Mouse (Mus musculus): ENCODE results near the gene Tril. TPM values are rescaled to one million over a fixed set of nuclear protein-coding genes. Genes with fewer than 3 reads are reported as not detected.
A peak's percentile ranks its signal among the peaks of the same experiment; 100 is the strongest.

Gene Tril
- 88.9 and 93.8 TPM in 2 replicates for polyA plus RNA-seq (2015; fragmentation: Nextera tagmentation; extraction: Ambion mirVana)

DNA sequence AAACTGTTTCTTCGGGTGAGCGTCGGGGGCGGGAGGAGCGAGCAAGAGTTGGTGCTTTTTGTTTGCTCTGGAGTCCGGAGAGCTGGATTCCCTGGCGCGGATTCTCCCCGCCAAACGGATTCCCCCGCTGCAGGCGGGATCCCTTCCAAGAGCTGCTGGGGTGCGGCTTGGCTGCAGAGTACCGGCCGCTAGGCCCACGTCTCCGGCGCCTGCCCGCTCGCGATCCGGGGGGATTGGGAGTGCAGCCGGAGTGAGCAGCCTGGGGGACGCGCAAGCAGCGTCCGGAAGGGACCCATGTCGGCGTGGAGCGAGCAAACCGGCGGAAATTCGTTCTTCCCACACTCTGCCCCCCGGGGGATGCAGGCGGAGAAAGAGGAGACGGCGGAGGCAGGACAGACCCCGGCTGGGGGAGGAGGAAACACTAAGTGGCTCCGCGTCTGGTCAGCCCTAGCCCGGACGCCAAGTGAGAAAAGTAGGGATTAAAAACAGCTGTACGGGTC, at the start of gene Tril:
Gene Tril (minus strand): TSS at position 345 of the 500 bp plus-strand sequence.
- ATAC-seq (replicated peaks; ENCODE audit: low FRiP score), result peak; percentile 84
- Histone ChIP-seq H3K27ac (peak within 1 kb of the TSS; percentile 98), H3K27me3 (peaks cover 24% of the 10 kb centered on the region), H3K9ac (peak within 1 kb of the TSS; percentile 82), H3K4me1 (peaks cover 56% of the 10 kb centered on the region), H3K4me2 (peak within 1 kb of the TSS; percentile 88), H3K4me3 (replicated peaks) (peak within 1 kb of the TSS; percentile 71), H3K9me3 (replicated peaks) (no peaks in the 10 kb centered on the region), H3K36me3 (peaks cover 5% of the 10 kb centered on the region; the same call in 1 of the 2 replicates)
- WGBS, result under 1% methylated on average over 43 of the region's 43 CpGs

DNA sequence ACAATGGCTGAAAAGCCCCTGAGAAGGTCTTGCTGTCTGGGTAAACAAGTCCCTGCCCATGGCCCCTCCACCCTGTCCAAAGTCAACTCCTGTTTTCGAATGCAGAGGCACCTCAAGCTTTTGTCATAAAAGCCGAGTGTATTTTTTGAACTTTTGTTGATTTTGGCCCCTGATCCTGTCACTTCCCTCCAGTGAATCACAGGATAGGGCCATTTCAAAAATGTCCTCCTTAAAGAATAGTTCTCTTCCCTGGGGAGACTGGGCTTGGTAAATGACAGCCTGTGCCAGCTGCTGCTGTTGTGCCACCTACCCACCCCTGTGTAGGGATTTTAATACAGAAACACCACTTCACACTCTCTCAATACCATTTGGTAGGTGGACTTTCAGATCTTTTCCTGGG, 42.4 kb upstream of the Tril start:
- no peak for ATAC-seq (replicated peaks; ENCODE audit: low FRiP score)
- Histone ChIP-seq H3K36me3 (no peaks in the 10 kb centered on the region), H3K27me3 (no peaks in the 10 kb centered on the region), H3K9ac (no peak overlapping the region), H3K4me1 (peaks cover 10% of the 10 kb centered on the region; the same call in 1 of the 2 replicates), H3K27ac (no peak overlapping the region), H3K4me3 (replicated peaks) (no peak overlapping the region), H3K9me3 (replicated peaks) (no peaks in the 10 kb centered on the region), H3K4me2 (no peak overlapping the region)
- WGBS, result 32% methylated on average over 2 of the region's 2 CpGs

DNA sequence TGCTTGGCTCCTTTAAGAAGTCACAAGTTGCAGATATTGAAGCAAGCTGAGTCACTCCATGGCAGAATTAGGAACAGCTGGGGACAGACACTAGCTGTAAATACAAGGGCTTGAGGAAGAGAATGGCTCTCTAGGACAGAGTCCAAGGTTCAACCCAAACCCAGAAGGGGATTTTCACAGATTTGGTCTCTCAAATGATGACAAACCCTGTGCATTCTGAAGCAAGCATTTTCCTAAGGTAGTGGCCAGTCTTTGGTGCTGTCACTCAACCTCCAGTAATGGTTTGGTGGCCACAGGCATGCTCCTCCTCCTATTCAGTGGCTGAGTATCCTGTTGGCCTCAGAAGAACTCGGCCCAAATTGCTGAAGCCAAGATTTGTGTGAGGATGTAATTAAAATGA, 38.5 kb upstream of the Tril start:
- Histone ChIP-seq H3K36me3 (no peaks in the 10 kb centered on the region), H3K27me3 (no peaks in the 10 kb centered on the region), H3K4me3 (replicated peaks) (no peak overlapping the region), H3K27ac (no peak overlapping the region), H3K9me3 (replicated peaks) (no peaks in the 10 kb centered on the region), H3K4me1 (peaks cover 18% of the 10 kb centered on the region), H3K4me2 (no peak overlapping the region), H3K9ac (no peak overlapping the region)
- 36% methylated on average over 1 of the region's 1 CpGs for WGBS
- no peak for ATAC-seq (replicated peaks; ENCODE audit: low FRiP score)

DNA sequence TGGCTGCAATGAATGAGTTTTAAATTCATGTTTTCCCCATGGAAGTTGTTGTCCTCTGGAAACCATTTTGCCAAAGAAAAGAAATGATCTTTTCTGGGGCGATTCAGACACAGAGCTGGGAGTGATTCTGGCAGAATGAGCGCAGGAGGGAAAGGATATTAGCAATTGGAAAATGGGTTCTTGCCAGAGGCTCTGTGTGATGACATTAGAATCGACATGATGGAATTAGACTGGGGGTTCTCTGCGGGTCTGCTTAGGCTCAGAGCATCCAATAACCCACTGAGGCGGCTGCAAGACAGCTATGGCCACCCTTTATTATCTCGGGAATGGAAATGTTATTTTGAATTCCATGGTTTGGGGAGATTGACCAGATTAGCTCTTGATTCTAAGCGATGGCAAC, 37.2 kb upstream of the Tril start:
- H3K4me3 ChIP-seq (replicated peaks), result no peak overlapping the region
- no peak overlapping the region for H3K4me2 ChIP-seq
- H3K9ac ChIP-seq, result no peak overlapping the region
- H3K27me3 ChIP-seq, result no peaks in the 10 kb centered on the region
- 83% methylated on average over 7 of the region's 7 CpGs for WGBS
- no peak for ATAC-seq (replicated peaks; ENCODE audit: low FRiP score)
- peaks cover 23% of the 10 kb centered on the region for H3K4me1 ChIP-seq
- no peaks in the 10 kb centered on the region for H3K9me3 ChIP-seq (replicated peaks)
- H3K27ac ChIP-seq, result no peak overlapping the region
- no peaks in the 10 kb centered on the region for H3K36me3 ChIP-seq

DNA sequence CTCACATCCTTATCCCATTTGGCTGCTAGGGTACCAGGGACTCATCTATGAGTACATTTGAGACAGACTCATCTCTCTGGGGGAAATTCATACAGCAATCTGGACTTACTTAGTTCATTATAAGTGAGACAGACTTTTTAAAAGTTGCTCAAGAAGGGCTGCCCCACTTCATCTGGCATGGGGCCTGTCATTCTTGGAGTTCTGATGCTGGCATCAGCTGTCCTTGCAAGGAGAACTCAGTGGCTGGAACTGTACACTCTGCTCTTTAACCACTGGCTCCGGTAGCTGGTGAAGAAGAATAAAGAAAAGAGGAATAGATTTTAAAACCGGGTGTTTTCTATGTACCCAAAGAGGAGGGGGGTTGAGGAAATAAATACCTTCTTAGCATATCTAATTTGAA, 36.1 kb upstream of the Tril start:
- Histone ChIP-seq H3K4me1 (peaks cover 23% of the 10 kb centered on the region), H3K27ac (no peak overlapping the region), H3K9me3 (replicated peaks) (no peaks in the 10 kb centered on the region), H3K27me3 (no peaks in the 10 kb centered on the region), H3K4me3 (replicated peaks) (no peak overlapping the region), H3K4me2 (no peak overlapping the region), H3K36me3 (no peaks in the 10 kb centered on the region), H3K9ac (no peak overlapping the region)
- no peak for ATAC-seq (replicated peaks; ENCODE audit: low FRiP score)
- 87% methylated on average over 2 of the region's 2 CpGs for WGBS

DNA sequence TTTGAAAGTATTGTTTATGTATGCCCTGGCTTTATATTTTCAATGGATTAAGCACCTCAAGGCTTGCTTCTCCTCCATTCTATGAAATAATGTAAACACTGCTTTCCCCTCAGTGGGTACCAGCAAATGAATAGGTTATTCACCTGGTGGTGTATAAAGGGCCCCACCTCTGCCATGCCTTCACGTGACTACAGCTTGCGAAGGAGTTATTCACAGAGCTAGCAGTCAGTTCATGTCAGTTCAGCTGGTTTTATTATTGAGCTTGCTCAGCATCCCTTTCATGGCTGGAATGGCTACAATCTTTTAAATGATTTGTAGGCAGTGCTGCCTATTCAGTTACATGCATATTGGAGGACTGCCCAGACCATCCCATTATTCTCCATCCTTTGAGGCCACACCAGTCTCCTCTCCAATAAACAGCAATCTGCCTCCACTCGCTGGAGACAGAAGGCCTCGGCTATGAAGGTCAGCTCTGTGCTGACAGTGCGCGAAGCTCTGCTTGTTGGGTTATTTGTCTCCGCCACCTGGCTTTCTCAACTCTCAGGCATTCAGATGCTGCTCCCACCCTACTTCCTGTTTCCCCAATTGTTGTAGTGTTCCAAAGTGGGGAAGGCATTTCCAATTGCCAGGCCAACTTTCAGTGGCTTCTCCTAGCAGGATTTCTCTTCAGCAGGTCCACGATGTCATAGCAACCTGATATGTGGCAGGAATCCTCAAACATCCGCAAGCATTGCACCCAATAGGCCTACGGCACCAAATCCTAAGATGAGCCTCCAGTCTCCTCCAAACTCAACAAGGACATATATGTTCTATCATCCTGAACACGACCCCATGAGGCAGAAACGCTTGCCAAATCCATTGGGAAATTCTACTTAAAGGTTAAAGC, 34.6 kb upstream of the Tril start:
- H3K4me2 ChIP-seq, result no peak overlapping the region
- no peak overlapping the region for H3K9ac ChIP-seq
- H3K4me1 ChIP-seq, result peaks cover 23% of the 10 kb centered on the region
- H3K9me3 ChIP-seq (replicated peaks), result no peaks in the 10 kb centered on the region
- peak overlapping the region; percentile 74 for H3K27ac ChIP-seq
- H3K4me3 ChIP-seq (replicated peaks), result no peak overlapping the region
- H3K36me3 ChIP-seq, result no peaks in the 10 kb centered on the region
- ATAC-seq (replicated peaks; ENCODE audit: low FRiP score), result peak; percentile 52; the same call in 1 of the 2 replicates
- 57% methylated on average over 12 of the region's 12 CpGs for WGBS
- H3K27me3 ChIP-seq, result no peaks in the 10 kb centered on the region

DNA sequence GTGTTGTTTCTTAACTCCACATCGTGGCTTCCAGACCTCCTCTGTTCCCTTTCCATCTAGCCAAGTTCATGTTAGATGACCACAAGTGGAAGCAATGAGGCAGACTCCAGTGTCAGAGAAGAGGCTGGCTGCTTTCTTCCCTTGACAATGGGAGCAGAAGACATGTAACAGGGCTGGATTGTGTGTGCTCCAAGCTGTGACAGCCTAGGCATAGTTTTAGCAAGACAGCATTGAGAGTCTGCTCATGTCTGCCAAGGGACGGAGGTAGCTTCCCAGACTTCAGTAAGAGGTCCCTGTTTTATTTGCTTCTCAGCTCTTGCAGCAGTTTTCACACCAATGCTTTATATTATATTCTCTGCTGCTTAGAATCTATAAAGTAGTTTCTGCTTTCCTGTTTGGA, 33.6 kb upstream of the Tril start:
- WGBS, result 64% methylated on average over 2 of the region's 2 CpGs
- 0 out of 2 replicates have a peak overlapping the region, but pooled peaks have one; percentile 33 for H3K27ac ChIP-seq

DNA sequence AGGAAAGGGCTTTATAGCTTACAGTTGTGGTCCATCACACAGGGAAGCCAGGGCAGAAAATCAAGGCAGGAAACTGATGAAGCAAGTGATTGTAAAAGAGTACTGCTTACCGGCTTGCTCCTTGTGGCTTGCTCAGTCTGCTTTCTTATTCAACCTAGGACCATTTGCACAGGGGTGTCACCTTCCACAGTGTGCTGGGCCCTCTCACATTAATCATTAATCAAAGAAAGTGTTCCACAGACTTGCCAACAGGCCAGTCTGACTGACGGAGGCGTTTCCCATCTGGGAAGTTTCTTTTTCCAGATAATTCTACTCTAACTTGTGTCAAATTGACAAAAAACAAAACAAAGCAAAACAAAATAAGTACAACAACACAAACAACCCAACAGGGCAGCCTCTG, 32.9 kb upstream of the Tril start:
- H3K4me2 ChIP-seq, result no peak overlapping the region
- no peak overlapping the region for H3K4me3 ChIP-seq (replicated peaks)
- no peaks in the 10 kb centered on the region for H3K9me3 ChIP-seq (replicated peaks)
- H3K9ac ChIP-seq, result no peak overlapping the region
- WGBS, result 25% methylated on average over 3 of the region's 3 CpGs
- H3K27me3 ChIP-seq, result no peaks in the 10 kb centered on the region
- H3K4me1 ChIP-seq, result peaks cover 23% of the 10 kb centered on the region
- H3K36me3 ChIP-seq, result no peaks in the 10 kb centered on the region
- peak; percentile 82 for ATAC-seq (replicated peaks; ENCODE audit: low FRiP score)
- 0 out of 2 replicates have a peak overlapping the region, but pooled peaks have one; percentile 33 for H3K27ac ChIP-seq

More for the DNA sequence above, 33.6 kb upstream of the Tril start:
- H3K9ac ChIP-seq, result no peak overlapping the region
- no peaks in the 10 kb centered on the region for H3K9me3 ChIP-seq (replicated peaks)
- no peaks in the 10 kb centered on the region for H3K36me3 ChIP-seq
- no peak overlapping the region for H3K4me2 ChIP-seq
- H3K4me1 ChIP-seq, result peaks cover 23% of the 10 kb centered on the region
- H3K4me3 ChIP-seq (replicated peaks), result no peak overlapping the region
- ATAC-seq (replicated peaks; ENCODE audit: low FRiP score), result no peak
- no peaks in the 10 kb centered on the region for H3K27me3 ChIP-seq

DNA sequence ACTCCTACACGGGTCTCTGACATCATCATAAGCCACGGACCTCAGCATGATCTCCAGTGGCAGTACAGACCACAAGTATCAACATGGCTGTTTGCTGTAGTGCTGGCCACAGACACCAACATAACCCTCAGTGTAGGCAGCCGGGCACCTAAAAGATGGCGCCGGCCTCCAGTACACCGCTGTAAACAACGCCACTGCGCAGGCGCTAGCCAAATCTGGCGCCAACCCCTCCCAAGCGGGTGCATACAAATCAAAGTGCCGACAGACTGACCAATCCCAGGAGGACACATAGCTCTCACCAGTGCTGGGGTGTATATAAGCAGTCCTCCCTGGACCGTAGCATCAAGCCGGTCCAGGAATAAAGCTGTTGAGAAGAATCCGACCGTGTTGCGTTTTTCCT, 24.0 kb upstream of the Tril start:
- H3K4me1 ChIP-seq, result no peaks in the 10 kb centered on the region
- H3K36me3 ChIP-seq, result no peaks in the 10 kb centered on the region
- H3K9ac ChIP-seq, result no peak overlapping the region
- no peak overlapping the region for H3K4me2 ChIP-seq
- no peak overlapping the region for H3K4me3 ChIP-seq (replicated peaks)
- no peaks in the 10 kb centered on the region for H3K27me3 ChIP-seq
- H3K27ac ChIP-seq, result no peak overlapping the region
- WGBS, result 94% methylated on average over 17 of the region's 17 CpGs
- no peaks in the 10 kb centered on the region for H3K9me3 ChIP-seq (replicated peaks)
- ATAC-seq (replicated peaks; ENCODE audit: low FRiP score), result no peak

DNA sequence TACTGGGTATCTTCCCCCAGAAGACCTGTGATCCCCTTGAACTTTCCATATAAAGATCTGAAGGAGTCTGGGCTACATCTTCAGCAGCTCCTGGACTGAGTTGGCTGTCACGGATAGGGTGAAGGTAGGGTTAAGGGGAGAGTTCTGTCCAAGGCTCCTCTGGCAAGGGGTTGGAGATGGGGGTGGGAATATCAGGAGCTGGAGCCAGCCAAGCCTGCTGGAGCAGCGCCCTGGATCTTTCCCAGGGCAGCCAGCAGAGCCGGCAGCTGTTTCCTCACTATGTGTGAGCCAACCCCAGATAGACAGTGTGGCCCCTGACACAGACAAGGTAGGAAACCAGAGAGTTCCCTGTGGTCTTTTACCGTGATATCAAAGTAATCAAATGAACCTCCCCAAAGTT, 4.6 kb upstream of the Tril start:
- Histone ChIP-seq H3K4me1 (peaks cover 17% of the 10 kb centered on the region), H3K27me3 (0 out of 2 replicates have a peak, but pooled peaks cover 2% of the 10 kb centered on the region), H3K4me3 (replicated peaks) (no peak overlapping the region), H3K9ac (no peak overlapping the region), H3K36me3 (no peaks in the 10 kb centered on the region), H3K27ac (no peak overlapping the region), H3K9me3 (replicated peaks) (no peaks in the 10 kb centered on the region), H3K4me2 (no peak overlapping the region)
- no peak for ATAC-seq (replicated peaks; ENCODE audit: low FRiP score)
- WGBS, result 44% methylated on average over 4 of the region's 4 CpGs

DNA sequence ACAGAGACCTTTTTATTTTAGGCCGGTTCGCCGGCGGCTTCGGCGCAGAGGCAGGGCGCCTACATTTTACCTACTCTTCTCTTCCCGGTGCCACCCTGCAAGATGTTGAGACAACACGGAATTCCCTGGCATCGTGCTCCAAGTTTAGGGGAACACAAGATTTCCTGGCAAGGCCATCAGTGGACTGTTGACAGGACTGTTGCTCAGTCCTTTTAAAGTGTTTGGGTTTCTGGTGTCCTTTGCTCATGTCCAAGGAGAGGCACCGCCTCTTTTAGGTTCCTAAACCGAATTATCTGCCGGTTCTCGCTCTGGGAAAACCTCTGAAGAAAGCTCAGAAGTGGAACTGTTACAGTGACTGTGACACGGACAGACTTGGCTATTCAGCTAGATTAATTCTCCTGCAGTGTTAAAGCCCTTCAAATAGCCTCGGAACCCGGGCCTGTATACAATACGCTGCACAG, 441 bp upstream of the Tril start:
- Histone ChIP-seq H3K9me3 (replicated peaks) (no peaks in the 10 kb centered on the region), H3K4me3 (replicated peaks) (peak overlapping the region; percentile 71), H3K36me3 (no peaks in the 10 kb centered on the region), H3K27me3 (peaks cover 24% of the 10 kb centered on the region), H3K4me1 (peaks cover 51% of the 10 kb centered on the region), H3K4me2 (peak overlapping the region; percentile 88), H3K27ac (peak overlapping the region; percentile 98), H3K9ac (peak overlapping the region; percentile 82)
- no peak for ATAC-seq (replicated peaks; ENCODE audit: low FRiP score)
- WGBS, result 3% methylated on average over 18 of the region's 18 CpGs

DNA sequence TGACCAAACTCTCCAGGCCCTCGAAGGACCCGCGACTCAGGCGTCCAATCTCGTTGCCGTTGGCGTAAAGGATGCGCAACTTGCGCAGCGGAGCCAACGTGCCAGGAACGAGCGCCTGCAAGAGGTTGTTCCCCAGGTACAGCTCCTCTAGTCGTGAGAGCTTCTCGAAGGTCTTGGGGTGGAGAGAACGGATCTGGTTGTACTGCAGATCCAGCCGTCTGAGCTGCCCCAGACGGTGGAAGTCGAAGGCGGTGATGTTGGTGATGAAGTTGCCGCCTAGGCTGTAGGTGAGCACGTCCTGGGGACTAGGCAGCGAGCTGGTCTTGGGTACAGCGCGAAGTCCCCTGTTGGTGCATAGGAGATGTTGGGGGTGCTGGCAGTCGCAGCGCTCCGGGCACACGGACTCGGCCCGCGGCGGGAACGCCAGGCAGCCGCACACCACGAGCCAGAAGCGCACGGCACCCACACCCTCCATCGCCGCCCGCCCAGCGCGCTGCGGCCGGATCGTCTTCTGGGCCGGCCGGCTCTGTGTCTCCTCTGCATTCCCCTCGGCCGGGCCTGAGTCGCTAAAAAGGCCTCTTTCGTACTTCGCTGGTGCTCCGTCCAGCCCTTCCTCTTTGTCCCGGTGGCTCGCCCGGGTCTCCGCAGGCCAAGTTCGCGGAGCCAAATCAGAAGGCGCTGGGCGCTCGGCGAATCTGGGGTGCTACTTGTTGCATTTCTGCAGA, 707 bp downstream of the Tril start:
- WGBS, result under 1% methylated on average over 64 of the region's 64 CpGs
- H3K27ac ChIP-seq, result peak overlapping the region; percentile 98
- H3K4me2 ChIP-seq, result peak overlapping the region; percentile 88
- H3K9ac ChIP-seq, result peak overlapping the region; percentile 82
- H3K36me3 ChIP-seq, result peaks cover 11% of the 10 kb centered on the region; the same call in 1 of the 2 replicates
- H3K4me3 ChIP-seq (replicated peaks), result peak overlapping the region; percentile 71
- H3K27me3 ChIP-seq, result peaks cover 24% of the 10 kb centered on the region
- H3K4me1 ChIP-seq, result peaks cover 53% of the 10 kb centered on the region
- ATAC-seq (replicated peaks; ENCODE audit: low FRiP score), result no peak
- no peaks in the 10 kb centered on the region for H3K9me3 ChIP-seq (replicated peaks)

All from kidney, embryonic 15.5 days (tissue).